Mouse (Mus musculus) kidney, adult 2 months (tissue): Measurements from ENCODE around the gene Zdhhc14. TPM values are rescaled to one million over a fixed set of nuclear protein-coding genes. Genes with fewer than 3 reads are reported as not detected.
A peak's percentile ranks its signal among the peaks of the same experiment; 100 is the strongest.

Source experiments
- DNase-seq: peaks from one replicate; pipeline ENCODE4 v3.0.0; 2021
- H3K27ac ChIP-seq: fragments of 200-500 bp; 2 replicates; pipeline ENCODE4 v1.5.1; 2012; ENCODE audit warnings: low read depth, low read length, control low read depth, inconsistent platforms; ENCODE audit not compliant: insufficient read depth
- H3K27me3 ChIP-seq: fragments of 200-500 bp; replicated peaks from 2 replicates; pipeline ENCODE4 v1.6.1; 2012; ENCODE audit warnings: mild to moderate bottlenecking, moderate library complexity, low read length, inconsistent platforms; ENCODE audit not compliant: control insufficient read depth, insufficient read depth
- H3K36me3 ChIP-seq: fragments of 200-500 bp; 2 replicates; pipeline ENCODE4 v1.6.1; 2012; ENCODE audit warnings: mild to moderate bottlenecking, moderate library complexity, low read length, inconsistent platforms; ENCODE audit not compliant: control insufficient read depth, insufficient read depth
- H3K4me1 ChIP-seq: fragments of 200-500 bp; 2 replicates; pipeline ENCODE4 v1.6.1; 2011; ENCODE audit warnings: low read length; ENCODE audit not compliant: control insufficient read depth, insufficient read depth
- H3K4me3 ChIP-seq: fragments of 200-500 bp; 2 replicates; pipeline ENCODE4 v1.5.1; 2011; ENCODE audit warnings: mild to moderate bottlenecking, low read depth, low read length, control low read depth; ENCODE audit not compliant: insufficient read depth
- CTCF ChIP-seq: fragments of 200-500 bp; conservative IDR thresholded peaks from 2 replicates; pipeline ENCODE4 v1.5.1; 2011; ENCODE audit warnings: low read depth, mild to moderate bottlenecking, control low read depth, low read length, moderate library complexity, mixed read lengths; ENCODE audit not compliant: insufficient read depth, insufficient read length
- POLR2A ChIP-seq: fragments of 200-500 bp; IDR thresholded peaks from one replicate; pipeline ENCODE4 v1.6.1; 2011; ENCODE audit warnings: low read depth, low read length, control low read depth
- WGBS: fragments of 180-500 bp; shearing (Covaris S2); methylation state at CpG from one replicate; pipeline ENCODE4 v1.1.7; 2018; 5-methylcytosine and 5-hydroxymethylcytosine counted together
- polyA plus RNA-seq: library from polyadenylated mRNA; depleted of rRNA; stranded (reverse); fragments of >200 nt; gene quantifications from 2 replicates; pipeline ENCODE4 v1.2.3, GENCODE M21; 2012

Zdhhc14 gene
- polyA plus RNA-seq, 1 experiment, result 2.1 TPM

- 39% methylated on average over 5 of the region's 5 CpGs for WGBS
These were observed 304.9 kb downstream of the Zdhhc14 start for GRCm38 (mm10) chr17:5797124-5797760.

GRCm38 (mm10) chr17:5798221-5798801, 306.0 kb downstream of the Zdhhc14 start:
- TF ChIP-seq CTCF (no peak), POLR2A (no peak)
- Histone ChIP-seq H3K36me3 (no peaks in the 10 kb centered on the region), H3K27me3 (no peaks in the 10 kb centered on the region), H3K4me3 (no peak overlapping the region), H3K27ac (no peak overlapping the region), H3K4me1 (peaks cover 22% of the 10 kb centered on the region)
- peak; percentile 36 for DNase-seq
- WGBS, result 51% methylated on average over 13 of the region's 13 CpGs

More at GRCm38 (mm10) chr17:5797124-5797760, 304.9 kb downstream of the Zdhhc14 start:
- Histone ChIP-seq H3K4me3 (no peak overlapping the region), H3K27me3 (no peaks in the 10 kb centered on the region), H3K36me3 (no peaks in the 10 kb centered on the region), H3K27ac (no peak overlapping the region), H3K4me1 (peaks cover 17% of the 10 kb centered on the region)
- peak; percentile 82 for DNase-seq
- TF ChIP-seq POLR2A (no peak), CTCF (no peak)

GRCm38 (mm10) chr17:5798900-5799299, 306.5 kb downstream of the Zdhhc14 start:
- TF ChIP-seq CTCF, result no peak
- TF ChIP-seq POLR2A, result no peak
- Histone ChIP-seq H3K27me3 (no peaks in the 10 kb centered on the region), H3K4me3 (no peak overlapping the region), H3K27ac (no peak overlapping the region), H3K36me3 (no peaks in the 10 kb centered on the region), H3K4me1 (peaks cover 22% of the 10 kb centered on the region)
- DNase-seq, result no peak
- 75% methylated on average over 5 of the region's 5 CpGs for WGBS

- Histone ChIP-seq H3K4me3 (no peak overlapping the region), H3K36me3 (no peaks in the 10 kb centered on the region), H3K27ac (no peak overlapping the region), H3K4me1 (peaks cover 23% of the 10 kb centered on the region), H3K27me3 (no peaks in the 10 kb centered on the region)
- WGBS, result 77% methylated on average over 17 of the region's 17 CpGs
- TF ChIP-seq POLR2A (no peak), CTCF (no peak)
- DNase-seq, result peak; percentile 43
These were observed 307.2 kb downstream of the Zdhhc14 start for GRCm38 (mm10) chr17:5799396-5800021.

- DNase-seq, result no peak
- WGBS, result 75% methylated on average over 2 of the region's 2 CpGs
These were observed 307.9 kb downstream of the Zdhhc14 start for GRCm38 (mm10) chr17:5800254-5800653.

GRCm38 (mm10) chr17:5800824-5801560, 308.6 kb downstream of the Zdhhc14 start:
- no peak for DNase-seq
- no peaks in the 10 kb centered on the region for H3K36me3 ChIP-seq
- H3K4me1 ChIP-seq, result peaks cover 26% of the 10 kb centered on the region
- H3K27me3 ChIP-seq, result no peaks in the 10 kb centered on the region
- no peak overlapping the region for H3K27ac ChIP-seq
- 85% methylated on average over 7 of the region's 7 CpGs for WGBS
- H3K4me3 ChIP-seq, result no peak overlapping the region
- no peak for TF ChIP-seq POLR2A
- TF ChIP-seq CTCF, result no peak

More at GRCm38 (mm10) chr17:5800254-5800653, 307.9 kb downstream of the Zdhhc14 start:
- Histone ChIP-seq H3K4me3 (no peak overlapping the region), H3K4me1 (peaks cover 27% of the 10 kb centered on the region), H3K36me3 (no peaks in the 10 kb centered on the region), H3K27ac (no peak overlapping the region), H3K27me3 (no peaks in the 10 kb centered on the region)
- TF ChIP-seq CTCF, result no peak
- TF ChIP-seq POLR2A, result no peak
